Mouse (Mus musculus): ENCODE measurements at regions not wholly inside any gene's neighbourhood (a gene's known extent, or its start where the extent isn't known, plus 50 kb on each side); places are given as distances from the start of the nearest gene placed in this dataset.

DNA sequence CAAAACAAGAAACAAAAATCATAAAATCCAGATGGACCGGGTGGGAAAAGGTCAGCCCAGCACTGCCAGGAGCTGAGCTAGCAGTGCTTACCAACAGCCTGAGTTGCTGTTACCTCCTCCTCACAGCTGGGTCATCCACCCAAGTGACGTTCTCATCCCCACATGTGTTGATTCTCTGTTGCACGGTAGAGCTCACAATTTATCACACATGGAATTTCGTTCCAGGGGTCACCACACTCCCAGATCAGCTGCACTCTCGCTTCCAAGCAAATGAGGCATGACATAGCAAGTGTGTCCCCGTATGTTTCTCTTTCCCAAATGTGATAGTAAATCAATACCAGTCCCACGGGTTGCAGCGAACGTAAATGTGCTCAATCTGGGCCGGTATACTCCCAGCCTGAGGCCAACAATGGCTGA is 445.1 kb upstream of the Mctp2 start:
- TF ChIP-seq CTCF (IDR thresholded peaks at IDR 0.05; ENCODE audit: borderline replicate concordance, extremely low read depth, insufficient read depth, insufficient read length): no peak
- no peak for TF ChIP-seq POLR2A (IDR thresholded peaks at IDR 0.05; ENCODE audit: borderline replicate concordance, extremely low read depth, insufficient read depth, insufficient read length, poor library complexity, severe bottlenecking)
- no peak for DNase-seq (ENCODE audit: low read depth)

DNA sequence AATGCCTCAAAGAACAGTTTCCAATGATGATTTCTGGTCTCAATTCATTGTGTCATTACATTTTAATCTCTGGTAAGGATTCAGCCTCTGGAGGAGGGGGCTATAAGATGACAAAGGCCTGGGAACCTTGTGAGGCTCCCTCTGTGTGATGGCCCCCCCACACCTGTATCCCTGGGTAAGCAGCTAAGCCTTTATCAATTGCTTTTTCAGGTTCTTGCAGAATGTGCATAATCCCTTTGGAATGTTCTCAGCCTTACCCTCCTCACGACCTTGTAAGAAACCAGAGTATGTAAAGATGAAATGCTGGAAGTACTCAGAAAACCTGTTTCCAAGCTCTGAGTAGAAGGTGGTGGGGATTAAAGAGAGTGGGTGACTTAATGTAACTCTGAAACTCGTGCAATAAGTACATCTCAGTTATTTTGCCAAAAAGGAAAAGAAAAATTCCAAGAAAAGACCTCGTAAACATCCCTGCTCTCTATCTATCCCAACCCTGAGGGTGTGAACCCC is 446.7 kb upstream of the Mctp2 start:
- TF ChIP-seq CTCF (IDR thresholded peaks at IDR 0.05; ENCODE audit: borderline replicate concordance, extremely low read depth, insufficient read depth, insufficient read length) (no peak), POLR2A (IDR thresholded peaks at IDR 0.05; ENCODE audit: borderline replicate concordance, extremely low read depth, insufficient read depth, insufficient read length, poor library complexity, severe bottlenecking) (no peak)
- DNase-seq (ENCODE audit: low read depth): no peak

DNA sequence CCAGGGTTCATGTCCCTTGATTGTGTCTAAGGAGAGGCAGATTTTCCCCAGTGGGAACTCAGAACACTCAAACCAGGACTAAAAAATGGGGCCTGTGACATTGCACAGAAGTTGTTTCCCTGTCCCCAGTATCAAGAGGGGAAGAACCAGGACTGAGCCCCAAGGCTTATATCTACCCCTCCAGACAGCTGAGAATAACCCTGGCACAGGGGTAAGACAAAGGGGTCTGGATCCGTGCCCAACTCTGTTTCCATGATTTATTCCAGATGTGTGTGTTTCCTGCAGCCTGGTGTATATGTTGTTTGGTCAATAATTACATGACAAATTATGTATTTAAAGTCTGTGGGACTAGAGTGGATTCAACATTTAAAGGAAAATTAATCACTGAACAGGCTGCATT is 456.3 kb upstream of the Mctp2 start:
- no peak for DNase-seq (ENCODE audit: low read depth)
- no peak for TF ChIP-seq CTCF (IDR thresholded peaks at IDR 0.05; ENCODE audit: borderline replicate concordance, extremely low read depth, insufficient read depth, insufficient read length)
- no peak for TF ChIP-seq POLR2A (IDR thresholded peaks at IDR 0.05; ENCODE audit: borderline replicate concordance, extremely low read depth, insufficient read depth, insufficient read length, poor library complexity, severe bottlenecking)

DNA sequence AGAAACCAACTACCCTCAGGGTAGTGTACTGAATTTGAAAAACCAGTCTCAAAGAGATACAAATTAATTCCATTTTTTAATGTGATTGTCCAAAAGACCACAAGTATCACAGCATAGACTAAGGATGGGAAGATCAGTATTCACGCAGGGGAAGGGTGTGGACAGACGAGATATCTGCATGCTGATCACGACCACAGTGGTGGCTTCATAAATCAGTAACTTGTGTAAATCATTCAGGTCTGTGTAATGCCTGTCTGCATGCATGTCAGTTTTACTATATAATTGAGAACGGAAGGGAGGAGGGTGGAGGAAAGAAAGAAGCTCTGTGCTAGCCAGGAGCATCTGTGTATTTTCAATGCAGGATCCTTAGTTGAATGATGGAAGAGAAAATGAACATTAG is 462.3 kb upstream of the Mctp2 start:
- TF ChIP-seq POLR2A (IDR thresholded peaks at IDR 0.05; ENCODE audit: borderline replicate concordance, extremely low read depth, insufficient read depth, insufficient read length, poor library complexity, severe bottlenecking): no peak
- no peak for DNase-seq (ENCODE audit: low read depth)

DNA sequence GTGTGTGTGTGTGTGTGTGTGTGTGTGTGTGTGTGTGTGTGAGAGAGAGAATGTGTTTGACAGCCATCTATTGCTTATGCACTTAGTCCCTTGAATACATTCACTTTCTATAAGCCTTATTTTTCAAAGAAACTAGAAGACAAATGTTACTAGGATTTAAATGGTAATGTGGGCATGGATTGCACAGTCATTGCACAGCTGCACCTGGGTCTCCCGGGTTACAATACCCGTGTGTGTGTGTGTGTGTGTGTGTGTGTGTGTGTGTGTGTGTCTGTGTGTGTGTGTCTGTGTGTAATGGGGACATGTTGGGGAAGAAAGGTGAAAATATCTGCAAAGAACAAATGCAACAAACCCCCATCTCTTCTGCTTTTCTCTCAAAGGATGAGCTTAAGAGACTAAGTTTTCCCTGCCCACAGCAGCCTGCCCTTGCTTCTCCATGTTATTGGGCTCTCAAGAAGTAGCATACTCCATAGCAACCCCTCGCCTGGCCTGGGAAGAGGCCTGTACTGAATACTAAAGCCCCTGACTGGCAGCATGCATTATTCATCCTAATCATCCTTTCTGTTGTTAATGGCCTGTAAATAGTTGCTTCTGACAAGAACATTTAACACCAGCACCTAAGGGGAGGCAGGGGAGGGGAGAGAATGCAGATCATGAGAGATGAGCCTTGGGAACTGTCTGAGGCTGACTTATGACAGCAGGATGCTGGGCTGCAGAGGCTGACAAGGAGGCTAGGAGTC is 467.8 kb upstream of the Mctp2 start:
- TF ChIP-seq CTCF (IDR thresholded peaks at IDR 0.05; ENCODE audit: borderline replicate concordance, extremely low read depth, insufficient read depth, insufficient read length) (no peak), POLR2A (IDR thresholded peaks at IDR 0.05; ENCODE audit: borderline replicate concordance, extremely low read depth, insufficient read depth, insufficient read length, poor library complexity, severe bottlenecking) (no peak)
- DNase-seq (ENCODE audit: low read depth): peak; percentile 91

DNA sequence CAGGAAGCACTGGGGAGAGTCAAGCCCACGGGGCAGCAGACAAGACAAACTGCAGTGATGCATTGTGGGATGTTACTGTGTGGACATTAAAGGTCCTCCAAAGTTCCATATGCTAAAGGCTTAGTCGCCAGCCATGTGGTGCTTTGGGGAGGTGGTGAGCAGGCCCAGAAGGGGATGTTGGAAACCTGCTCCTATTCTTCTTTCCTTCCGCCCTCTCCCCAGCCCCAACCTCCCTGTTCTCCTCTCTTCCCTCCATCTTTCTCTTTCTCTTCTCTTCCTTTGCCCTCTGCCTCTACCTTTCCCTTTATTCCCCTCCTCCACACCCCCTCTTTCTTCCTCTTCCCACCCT is 468.3 kb upstream of the Mctp2 start:
- DNase-seq (ENCODE audit: low read depth): no peak
- TF ChIP-seq CTCF (IDR thresholded peaks at IDR 0.05; ENCODE audit: borderline replicate concordance, extremely low read depth, insufficient read depth, insufficient read length) (no peak), POLR2A (IDR thresholded peaks at IDR 0.05; ENCODE audit: borderline replicate concordance, extremely low read depth, insufficient read depth, insufficient read length, poor library complexity, severe bottlenecking) (no peak)

DNA sequence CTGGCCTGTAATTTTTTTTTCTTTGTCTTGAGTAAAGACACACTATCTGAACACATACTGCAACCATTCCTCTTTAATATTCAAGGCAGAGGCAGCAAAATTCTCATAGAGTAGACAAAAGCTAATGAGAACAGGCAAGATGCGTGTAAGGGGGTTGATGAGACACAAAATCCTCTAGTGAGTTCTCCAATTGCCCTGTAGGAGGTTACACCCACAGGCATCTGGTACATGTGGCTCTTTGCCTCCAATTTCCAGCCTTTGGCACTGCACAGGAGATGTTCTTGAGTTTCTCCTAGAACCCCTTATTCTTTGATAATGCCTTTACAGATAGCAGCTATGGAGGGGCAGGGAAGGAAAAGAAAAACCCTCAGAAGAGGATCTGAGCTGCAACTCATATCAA is 480.9 kb upstream of the Mctp2 start:
- no peak for TF ChIP-seq CTCF (IDR thresholded peaks at IDR 0.05; ENCODE audit: borderline replicate concordance, extremely low read depth, insufficient read depth, insufficient read length)
- no peak for TF ChIP-seq POLR2A (IDR thresholded peaks at IDR 0.05; ENCODE audit: borderline replicate concordance, extremely low read depth, insufficient read depth, insufficient read length, poor library complexity, severe bottlenecking)
- DNase-seq (ENCODE audit: low read depth): no peak

DNA sequence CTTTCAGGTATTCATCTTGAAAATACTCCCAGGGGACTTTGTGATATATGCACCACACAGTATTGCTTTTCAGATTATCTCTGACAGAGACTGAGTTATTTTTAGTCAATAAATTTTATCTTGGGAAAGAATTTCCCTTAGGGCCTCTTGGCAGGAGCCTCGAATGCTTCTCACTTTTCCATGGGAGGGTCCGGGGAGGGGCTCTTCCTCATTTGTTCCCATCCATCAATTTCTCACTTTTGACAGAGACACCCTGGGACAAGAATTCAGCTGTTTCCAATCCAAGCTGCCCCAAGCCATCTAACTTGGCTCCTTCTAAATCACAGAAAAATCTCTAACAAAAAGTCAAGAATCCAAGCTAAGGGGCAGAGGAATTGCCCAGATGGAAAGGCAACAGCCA is 481.9 kb upstream of the Mctp2 start:
- no peak for DNase-seq (ENCODE audit: low read depth)
- TF ChIP-seq POLR2A (IDR thresholded peaks at IDR 0.05; ENCODE audit: borderline replicate concordance, extremely low read depth, insufficient read depth, insufficient read length, poor library complexity, severe bottlenecking) (no peak), CTCF (IDR thresholded peaks at IDR 0.05; ENCODE audit: borderline replicate concordance, extremely low read depth, insufficient read depth, insufficient read length) (no peak)

DNA sequence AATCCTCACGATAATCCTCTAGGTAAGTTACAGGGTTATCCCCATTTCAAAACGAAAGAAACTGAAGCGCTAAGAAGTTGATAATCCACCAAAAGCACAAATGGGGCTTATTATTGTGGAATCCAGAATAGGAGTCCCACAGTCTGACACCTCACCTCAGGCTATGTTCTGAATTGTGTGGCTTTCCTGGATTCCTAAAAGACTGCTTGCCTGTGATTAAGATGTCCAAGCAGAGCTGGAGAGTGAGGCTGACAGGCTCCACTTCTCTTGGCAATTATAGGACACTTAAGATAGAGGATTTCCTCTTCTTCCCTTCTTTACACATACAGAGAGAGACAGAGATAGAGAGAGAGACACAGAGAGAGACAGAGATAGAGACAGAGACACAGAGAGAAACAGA is 515.7 kb upstream of the Mctp2 start:
- TF ChIP-seq POLR2A (IDR thresholded peaks at IDR 0.05; ENCODE audit: borderline replicate concordance, extremely low read depth, insufficient read depth, insufficient read length, poor library complexity, severe bottlenecking) (no peak), CTCF (IDR thresholded peaks at IDR 0.05; ENCODE audit: borderline replicate concordance, extremely low read depth, insufficient read depth, insufficient read length) (no peak)
- no peak for DNase-seq (ENCODE audit: low read depth)

DNA sequence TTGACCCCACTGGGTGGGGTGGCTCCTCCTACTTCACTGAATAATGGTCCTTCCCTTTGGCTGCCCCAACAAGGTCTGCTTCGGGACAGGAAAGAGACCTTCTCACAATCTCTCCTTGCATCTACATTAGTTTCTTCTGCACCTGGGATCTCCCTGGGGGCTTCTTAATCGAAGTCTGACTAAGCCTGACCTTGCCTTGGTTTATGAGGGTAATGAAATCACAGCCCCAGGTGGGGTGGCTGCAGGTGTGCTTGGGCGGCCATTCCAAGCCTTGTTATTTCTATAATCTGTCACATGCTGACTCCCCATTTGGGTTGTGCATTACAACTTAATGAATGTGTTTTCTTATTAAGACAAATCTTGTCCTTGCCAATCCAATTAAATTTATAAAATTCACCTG is 520.2 kb upstream of the Mctp2 start:
- no peak for TF ChIP-seq POLR2A (IDR thresholded peaks at IDR 0.05; ENCODE audit: borderline replicate concordance, extremely low read depth, insufficient read depth, insufficient read length, poor library complexity, severe bottlenecking)
- TF ChIP-seq CTCF (IDR thresholded peaks at IDR 0.05; ENCODE audit: borderline replicate concordance, extremely low read depth, insufficient read depth, insufficient read length): no peak
- DNase-seq (ENCODE audit: low read depth): no peak

DNA sequence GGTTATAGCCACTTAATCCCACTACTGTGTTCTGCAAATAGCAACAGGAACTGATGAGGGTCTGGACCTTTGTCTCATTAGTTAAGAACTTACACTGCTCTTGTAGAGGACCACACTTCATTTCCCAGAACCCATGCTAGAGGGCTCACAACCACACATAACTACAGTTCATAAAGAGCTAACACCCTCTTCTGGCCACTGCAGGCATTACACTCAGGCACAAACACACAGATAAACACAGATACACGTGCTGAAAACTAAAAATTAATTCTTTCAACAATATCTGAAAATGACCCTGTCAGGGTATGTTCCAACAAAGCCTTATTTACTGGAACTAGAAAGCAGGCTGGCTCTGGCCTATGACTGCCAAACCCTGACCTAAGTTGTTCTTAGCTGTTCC is 529.0 kb upstream of the Mctp2 start:
- no peak for DNase-seq (ENCODE audit: low read depth)
- TF ChIP-seq POLR2A (IDR thresholded peaks at IDR 0.05; ENCODE audit: borderline replicate concordance, extremely low read depth, insufficient read depth, insufficient read length, poor library complexity, severe bottlenecking) (no peak), CTCF (IDR thresholded peaks at IDR 0.05; ENCODE audit: borderline replicate concordance, extremely low read depth, insufficient read depth, insufficient read length) (peak; percentile 14; the same call in 1 of the 2 replicates)

DNA sequence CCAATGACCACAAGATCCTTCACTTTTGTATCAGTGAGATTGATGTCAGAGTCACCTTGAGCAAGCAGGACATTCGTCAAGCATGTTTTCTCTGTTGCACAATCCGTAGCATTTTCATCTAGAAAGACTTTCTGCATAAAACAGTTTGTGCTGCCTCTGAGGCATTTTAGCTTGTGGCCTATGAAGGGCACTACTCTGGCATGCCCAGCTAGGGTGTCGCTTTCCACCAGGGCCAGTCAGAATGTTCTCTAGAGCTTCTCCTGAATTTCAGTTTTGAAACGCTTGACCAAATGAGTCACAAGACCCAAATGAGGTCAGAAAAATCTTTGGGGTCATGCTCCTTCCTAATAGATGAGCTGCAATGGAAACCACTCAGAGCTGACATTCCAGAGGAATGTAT is 529.6 kb upstream of the Mctp2 start:
- DNase-seq (ENCODE audit: low read depth): no peak
- TF ChIP-seq CTCF (IDR thresholded peaks at IDR 0.05; ENCODE audit: borderline replicate concordance, extremely low read depth, insufficient read depth, insufficient read length): no peak
- no peak for TF ChIP-seq POLR2A (IDR thresholded peaks at IDR 0.05; ENCODE audit: borderline replicate concordance, extremely low read depth, insufficient read depth, insufficient read length, poor library complexity, severe bottlenecking)

Data from brain, embryonic 14.5 days (tissue).